Mouse (Mus musculus) intestine, embryonic 14.5 days (tissue): ENCODE measurements around the gene Pif1. TPM values are rescaled to one million over a fixed set of nuclear protein-coding genes. Genes with fewer than 3 reads are reported as not detected.

Experiments
- ATAC-seq: fragments of 200-750 bp; cut with Nextera tagmentation; replicated peaks from 2 replicates; pipeline ENCODE4 v1.8.0; 2017; ENCODE audit warnings: low read depth, moderate number of reproducible peaks, moderate TSS enrichment, moderate library complexity; ENCODE audit not compliant: low FRiP score, low TSS enrichment
- DNase-seq: peaks from one replicate; pipeline ENCODE4 v3.0.0-alpha.2; 2018; ENCODE audit warnings: low spot score
- H3K27ac ChIP-seq: fragments of 300-500 bp; sonication (generic); 2 replicates; pipeline ENCODE4 v1.5.1; 2014; ENCODE audit warnings: low read depth, mild to moderate bottlenecking, control low read depth
- H3K27me3 ChIP-seq: fragments of 300-500 bp; sonication (generic); replicated peaks from 2 replicates; pipeline ENCODE4 v1.6.1; 2014; ENCODE audit warnings: low read length, control low read depth; ENCODE audit not compliant: control insufficient read depth, insufficient read depth
- H3K36me3 ChIP-seq: fragments of 300-500 bp; sonication (generic); 2 replicates; pipeline ENCODE4 v1.6.1; 2014; ENCODE audit warnings: low read length, control low read depth; ENCODE audit not compliant: control insufficient read depth, insufficient read depth
- H3K4me1 ChIP-seq: fragments of 300-500 bp; sonication (generic); replicated peaks from 2 replicates; pipeline ENCODE4 v1.6.1; 2014; ENCODE audit warnings: low read length, control low read depth, mixed read lengths; ENCODE audit not compliant: control insufficient read depth, insufficient read depth
- H3K4me2 ChIP-seq: fragments of 300-500 bp; sonication (generic); 2 replicates; pipeline ENCODE4 v1.6.1; 2014; ENCODE audit warnings: low read length
- H3K4me3 ChIP-seq: fragments of 300-500 bp; sonication (generic); 2 replicates; pipeline ENCODE4 v1.5.1; 2014; ENCODE audit warnings: low read depth, low read length, control low read depth, mixed read lengths
- H3K9ac ChIP-seq: fragments of 300-500 bp; sonication (generic); 2 replicates; pipeline ENCODE4 v1.6.1; 2014; ENCODE audit warnings: mild to moderate bottlenecking, low read length
- H3K9me3 ChIP-seq: fragments of 300-500 bp; sonication (generic); 2 replicates; pipeline ENCODE4 v1.6.1; 2016; ENCODE audit warnings: low read length, control low read depth; ENCODE audit not compliant: control insufficient read depth
- WGBS: fragments of 180-500 bp; shearing (Covaris S2); extraction: QIAGEN DNeasy Blood & Tissue Kit; methylation state at CpG from one replicate; pipeline ENCODE4 v1.1.7; 2014; 5-methylcytosine and 5-hydroxymethylcytosine counted together
- polyA plus RNA-seq: library from polyadenylated mRNA; unstranded; fragments of >200 nt; fragmentation: Nextera tagmentation; extraction: Ambion mirVana; gene quantifications from 2 replicates; pipeline ENCODE4 v1.2.1, GENCODE M21; 2014

Pif1 gene
- polyA plus RNA-seq, 1 experiment from 2014 or later, result 8.1 TPM

DNA sequence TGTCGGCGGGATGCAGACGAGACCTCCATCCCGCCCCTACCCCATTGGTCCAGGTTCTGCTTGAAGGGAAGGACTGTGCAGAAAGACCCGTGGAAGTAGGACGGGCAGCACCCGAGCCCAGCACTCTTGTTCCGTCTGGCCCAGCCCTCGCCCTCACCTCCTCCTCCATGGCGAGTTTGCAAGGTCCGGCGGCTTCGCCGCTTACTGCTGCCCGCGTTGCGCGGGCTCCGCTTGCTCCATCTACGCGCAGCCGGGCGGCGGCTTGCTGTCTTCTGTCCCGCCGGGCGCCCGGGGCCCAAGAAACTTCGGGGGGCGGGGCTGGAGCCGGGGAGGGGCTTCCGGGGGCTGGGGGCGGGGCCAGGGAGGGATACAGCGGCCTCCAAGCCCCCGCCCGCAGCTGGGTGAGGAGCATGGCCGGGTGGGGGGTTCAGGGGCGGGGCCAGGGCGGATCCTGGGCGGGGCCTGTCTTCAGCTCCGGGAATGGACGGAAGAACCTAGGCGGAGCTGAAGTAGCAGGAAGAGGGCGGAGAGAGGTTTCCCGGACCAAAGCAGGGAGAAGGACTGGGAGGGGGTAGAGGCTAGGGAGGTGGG, 7.1 kb upstream of the Pif1 start, which contains the start of gene Plekho2:
Gene Plekho2 (minus strand): TSS at position 260 of the 591 bp plus-strand sequence.
- H3K9me3 ChIP-seq, result no peaks in the 10 kb centered on the region
- no peaks in the 10 kb centered on the region for H3K27me3 ChIP-seq
- WGBS, result under 1% methylated on average over 44 of the region's 45 CpGs
- peak within 1 kb of the TSS; percentile 69 for H3K4me2 ChIP-seq
- H3K4me1 ChIP-seq, result peaks cover 37% of the 10 kb centered on the region
- peak within 1 kb of the TSS; percentile 51 for H3K27ac ChIP-seq
- ATAC-seq (peak; percentile 90), DNase-seq (peak; percentile 99)
- H3K36me3 ChIP-seq, result no peaks in the 10 kb centered on the region
- peak within 1 kb of the TSS; percentile 52 for H3K9ac ChIP-seq
- H3K4me3 ChIP-seq, result peak within 1 kb of the TSS; percentile 47

DNA sequence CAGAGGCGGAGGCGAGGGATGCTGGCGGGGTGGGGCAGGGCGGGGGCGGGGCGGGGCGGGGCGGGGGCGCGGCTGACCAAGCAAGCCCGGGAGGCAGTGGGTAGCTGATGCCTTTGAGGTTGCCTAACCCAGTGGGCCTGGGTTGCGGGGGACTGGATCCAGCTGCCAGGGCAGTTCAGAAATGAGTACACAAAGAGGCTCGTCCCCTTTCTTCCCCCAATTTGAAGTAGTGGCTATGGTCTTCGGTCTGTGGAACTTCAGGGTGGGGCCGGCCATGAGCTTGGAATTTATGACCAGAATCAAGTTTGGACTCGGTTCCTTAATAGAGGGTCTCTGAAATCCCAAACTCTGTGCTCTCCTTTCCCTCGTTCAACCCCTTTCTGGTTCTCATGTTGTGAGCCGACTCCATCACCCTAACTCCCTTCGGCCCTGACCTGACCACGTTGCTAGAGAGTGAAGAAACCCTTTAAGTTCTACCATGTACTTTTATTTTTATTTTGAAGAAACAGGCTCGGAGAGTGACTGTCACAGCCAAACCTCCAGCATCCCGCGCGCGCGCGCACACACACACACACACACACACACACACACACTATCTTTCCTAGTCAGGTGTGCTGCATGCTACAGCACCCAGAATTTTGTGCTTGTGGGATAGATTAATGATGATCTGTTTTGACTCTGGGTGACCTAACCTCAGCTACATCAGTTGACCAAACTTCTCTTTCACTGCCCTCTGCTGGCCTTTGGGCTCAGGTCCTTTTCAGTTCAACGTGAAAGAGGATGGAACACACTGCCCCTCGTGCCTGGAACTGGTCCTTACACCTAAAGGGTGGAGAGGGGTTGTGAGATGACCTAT, 6.3 kb upstream of the Pif1 start:
- Histone ChIP-seq H3K4me3 (peak overlapping the region; percentile 25), H3K9me3 (no peaks in the 10 kb centered on the region), H3K27me3 (no peaks in the 10 kb centered on the region), H3K36me3 (no peaks in the 10 kb centered on the region), H3K4me2 (peak overlapping the region; percentile 53), H3K4me1 (peaks cover 30% of the 10 kb centered on the region), H3K27ac (peak overlapping the region; percentile 51), H3K9ac (no peak overlapping the region)
- 4% methylated on average over 23 of the region's 29 CpGs for WGBS
- peak; percentile 74 for ATAC-seq
- DNase-seq, result peak; percentile 82

DNA sequence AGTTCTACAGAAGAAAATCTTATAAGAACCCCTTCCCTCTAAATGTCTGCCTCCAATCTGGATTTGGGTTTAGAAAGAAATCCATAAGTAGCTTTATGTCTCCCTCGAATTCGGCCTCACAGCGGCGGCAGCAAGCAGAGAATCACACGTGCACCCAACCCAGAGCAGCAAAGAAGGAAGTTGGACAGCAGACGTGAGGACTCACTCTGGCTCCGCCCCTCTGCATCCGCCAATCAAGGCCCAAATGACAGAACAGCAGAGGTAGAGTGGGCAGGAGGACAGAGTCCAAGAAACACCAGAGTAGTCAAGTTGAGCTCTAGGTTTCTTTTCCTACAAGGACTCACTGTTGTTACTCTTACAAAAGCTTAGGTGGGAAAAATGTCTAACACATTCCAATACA, 3.9 kb upstream of the Pif1 start:
- no peak for DNase-seq
- Histone ChIP-seq H3K4me3 (no peak overlapping the region), H3K9ac (no peak overlapping the region), H3K36me3 (no peaks in the 10 kb centered on the region), H3K27me3 (no peaks in the 10 kb centered on the region), H3K4me1 (peaks cover 19% of the 10 kb centered on the region), H3K9me3 (no peaks in the 10 kb centered on the region), H3K27ac (no peak overlapping the region), H3K4me2 (no peak overlapping the region)
- ATAC-seq, result no peak
- WGBS, result 27% methylated on average over 8 of the region's 8 CpGs

DNA sequence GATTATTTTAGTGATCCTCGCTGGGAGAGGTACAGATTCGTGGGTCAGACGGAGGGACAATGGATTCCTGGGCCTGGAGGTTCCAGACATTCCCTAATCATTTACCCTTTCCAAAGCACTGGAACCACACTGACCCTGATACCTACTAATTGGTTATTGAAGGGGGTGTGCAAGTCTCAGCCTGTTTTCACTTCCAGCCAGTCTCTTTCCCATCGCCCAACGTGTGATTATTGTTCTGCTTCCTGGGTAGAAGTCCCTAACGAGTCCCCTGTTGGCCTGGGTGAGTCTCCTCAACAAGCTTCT, 261 bp downstream of the Pif1 start:
- H3K27me3 ChIP-seq, result no peaks in the 10 kb centered on the region
- WGBS, result 0% methylated on average over 6 of the region's 6 CpGs
- peak overlapping the region; percentile 48 for H3K4me3 ChIP-seq
- H3K27ac ChIP-seq, result no peak overlapping the region
- peak; percentile 72 for DNase-seq
- no peaks in the 10 kb centered on the region for H3K9me3 ChIP-seq
- peak overlapping the region; percentile 57 for H3K9ac ChIP-seq
- 0 out of 2 replicates have a peak, but pooled peaks cover 14% of the 10 kb centered on the region for H3K36me3 ChIP-seq
- H3K4me2 ChIP-seq, result peak overlapping the region; percentile 96
- H3K4me1 ChIP-seq, result peaks cover 19% of the 10 kb centered on the region
- ATAC-seq, result no peak

DNA sequence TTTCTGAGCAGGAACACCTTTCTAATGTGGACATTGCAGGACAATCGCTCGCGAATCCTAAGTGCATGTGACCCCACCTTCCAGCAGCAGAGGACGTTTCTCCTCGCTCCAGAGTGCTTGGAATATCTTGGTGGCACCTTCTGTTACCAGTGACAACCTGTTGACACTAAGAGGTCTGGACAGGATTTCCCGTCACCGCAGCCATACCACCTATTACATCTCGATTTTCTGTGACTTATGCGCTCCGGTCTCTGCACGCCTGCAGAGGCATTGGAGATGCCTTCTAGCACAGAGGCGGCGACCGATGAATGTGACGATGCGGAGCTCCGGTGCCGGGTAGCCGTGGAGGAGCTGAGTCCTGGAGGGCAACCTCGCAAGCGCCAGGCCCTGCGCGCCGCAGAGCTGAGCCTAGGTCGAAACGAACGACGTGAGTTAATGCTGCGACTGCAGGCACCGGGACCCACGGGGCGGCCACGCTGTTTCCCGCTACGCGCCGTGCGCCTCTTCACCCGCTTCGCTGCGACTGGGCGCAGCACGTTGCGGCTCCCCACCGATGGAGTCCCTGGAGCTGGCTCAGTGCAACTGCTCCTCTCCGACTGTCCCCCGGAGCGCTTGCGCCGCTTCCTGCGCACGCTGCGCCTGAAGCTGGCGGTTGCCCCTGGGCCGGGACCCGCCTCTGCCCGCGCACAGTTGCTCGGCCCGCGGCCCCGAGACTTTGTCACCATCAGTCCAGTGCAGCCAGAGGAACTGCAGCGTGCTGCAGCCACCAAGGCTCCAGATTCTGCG, 806 bp downstream of the Pif1 start:
- Histone ChIP-seq H3K4me1 (peaks cover 16% of the 10 kb centered on the region), H3K36me3 (peaks cover 18% of the 10 kb centered on the region), H3K9ac (peak overlapping the region; percentile 57), H3K27me3 (no peaks in the 10 kb centered on the region), H3K27ac (no peak overlapping the region), H3K4me2 (peak overlapping the region; percentile 96), H3K4me3 (peak overlapping the region; percentile 48), H3K9me3 (no peaks in the 10 kb centered on the region)
- ATAC-seq (0 out of 2 replicates have a peak, but pooled peaks have one; percentile 32), DNase-seq (peak; percentile 73)
- under 1% methylated on average over 64 of the region's 64 CpGs for WGBS

DNA sequence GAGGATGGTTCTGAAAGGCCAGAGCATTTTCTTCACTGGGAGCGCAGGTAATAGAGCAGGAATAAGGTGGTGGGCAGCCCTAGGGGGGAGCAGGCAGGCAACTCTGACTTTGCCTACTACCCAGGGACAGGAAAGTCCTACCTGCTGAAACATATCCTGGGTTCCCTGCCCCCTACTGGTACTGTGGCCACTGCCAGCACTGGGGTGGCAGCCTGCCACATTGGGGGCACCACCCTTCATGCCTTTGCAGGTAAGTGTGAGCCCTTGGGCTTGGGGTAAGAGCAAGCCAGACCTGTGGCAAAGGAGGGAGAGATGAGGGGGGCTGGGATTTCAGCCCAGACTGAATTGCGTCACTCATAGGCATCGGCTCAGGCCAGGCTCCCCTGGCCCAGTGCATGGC, 2.1 kb downstream of the Pif1 start:
- DNase-seq, result no peak
- 0 out of 2 replicates have a peak overlapping the region, but pooled peaks have one; percentile 0 for H3K9ac ChIP-seq

DNA sequence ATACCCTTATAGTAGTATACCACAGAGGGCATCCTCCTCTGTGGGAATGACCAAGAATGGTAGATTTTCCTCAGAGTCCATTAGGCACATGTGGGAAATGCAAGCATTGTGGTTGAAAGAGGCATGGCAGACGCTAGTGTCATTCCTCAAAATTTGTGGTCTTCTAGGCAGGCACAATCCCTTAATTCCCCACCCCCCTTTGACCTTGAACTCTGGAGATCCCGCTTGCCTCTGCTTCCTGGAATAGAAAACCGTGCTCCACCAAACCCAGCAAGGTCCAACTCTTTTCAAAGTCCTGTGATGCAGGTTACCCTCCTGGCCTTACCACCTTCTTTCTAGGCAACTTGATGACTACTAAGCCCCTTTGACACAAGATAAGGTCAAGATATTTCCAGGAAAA, 5.8 kb downstream of the Pif1 start:
- no peak overlapping the region for H3K4me2 ChIP-seq
- no peaks in the 10 kb centered on the region for H3K27me3 ChIP-seq
- H3K9me3 ChIP-seq, result no peaks in the 10 kb centered on the region
- no peak for DNase-seq
- H3K4me1 ChIP-seq, result peaks cover 13% of the 10 kb centered on the region
- H3K36me3 ChIP-seq, result peaks cover 40% of the 10 kb centered on the region
- no peak overlapping the region for H3K4me3 ChIP-seq
- ATAC-seq, result no peak
- no peak overlapping the region for H3K9ac ChIP-seq
- WGBS, result 88% methylated on average over 3 of the region's 3 CpGs
- no peak overlapping the region for H3K27ac ChIP-seq

More for the DNA sequence above, 2.1 kb downstream of the Pif1 start:
- ATAC-seq, result no peak
- H3K4me1 ChIP-seq, result peaks cover 16% of the 10 kb centered on the region
- H3K9me3 ChIP-seq, result no peaks in the 10 kb centered on the region
- peaks cover 27% of the 10 kb centered on the region for H3K36me3 ChIP-seq
- no peak overlapping the region for H3K27ac ChIP-seq
- 91% methylated on average over 3 of the region's 3 CpGs for WGBS
- peak overlapping the region; percentile 96 for H3K4me2 ChIP-seq
- H3K27me3 ChIP-seq, result no peaks in the 10 kb centered on the region
- peak overlapping the region; percentile 48 for H3K4me3 ChIP-seq

DNA sequence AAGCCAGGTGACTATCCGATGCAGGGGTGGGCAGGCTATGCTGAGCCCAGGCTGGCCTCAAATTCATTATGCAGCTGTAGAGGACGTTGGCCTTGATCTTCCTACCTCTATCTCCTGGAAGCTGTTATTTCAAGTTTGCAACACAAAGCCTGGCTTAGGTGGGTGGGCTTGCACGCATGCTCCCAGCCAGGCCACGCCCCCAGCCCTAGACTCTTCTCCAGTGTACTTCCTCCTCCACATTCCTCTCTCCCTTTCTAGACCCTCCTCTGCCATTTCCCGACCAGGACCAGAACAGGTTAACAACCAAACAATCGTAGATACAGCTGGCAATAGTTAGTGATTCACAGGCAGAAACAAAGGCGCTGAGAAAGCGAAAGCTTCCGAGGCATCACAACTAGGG, 6.6 kb downstream of the Pif1 start:
- H3K27me3 ChIP-seq, result no peaks in the 10 kb centered on the region
- no peak for ATAC-seq
- no peak overlapping the region for H3K4me2 ChIP-seq
- 84% methylated on average over 9 of the region's 9 CpGs for WGBS
- H3K4me1 ChIP-seq, result peaks cover 9% of the 10 kb centered on the region
- no peak overlapping the region for H3K27ac ChIP-seq
- DNase-seq, result no peak
- H3K9me3 ChIP-seq, result no peaks in the 10 kb centered on the region
- H3K4me3 ChIP-seq, result no peak overlapping the region
- H3K9ac ChIP-seq, result no peak overlapping the region
- H3K36me3 ChIP-seq, result peaks cover 40% of the 10 kb centered on the region
